Mouse (Mus musculus) right cerebral cortex, adult 2 months (tissue): ENCODE measurements around the gene Dock10.

Source experiments
- DNase-seq, 2 experiments: peaks; one replicate each; pipeline ENCODE4 v3.0.0; 2021 to 2022; ENCODE audit warnings: low spot score in 2 of 2

Gene Dock10

DNA sequence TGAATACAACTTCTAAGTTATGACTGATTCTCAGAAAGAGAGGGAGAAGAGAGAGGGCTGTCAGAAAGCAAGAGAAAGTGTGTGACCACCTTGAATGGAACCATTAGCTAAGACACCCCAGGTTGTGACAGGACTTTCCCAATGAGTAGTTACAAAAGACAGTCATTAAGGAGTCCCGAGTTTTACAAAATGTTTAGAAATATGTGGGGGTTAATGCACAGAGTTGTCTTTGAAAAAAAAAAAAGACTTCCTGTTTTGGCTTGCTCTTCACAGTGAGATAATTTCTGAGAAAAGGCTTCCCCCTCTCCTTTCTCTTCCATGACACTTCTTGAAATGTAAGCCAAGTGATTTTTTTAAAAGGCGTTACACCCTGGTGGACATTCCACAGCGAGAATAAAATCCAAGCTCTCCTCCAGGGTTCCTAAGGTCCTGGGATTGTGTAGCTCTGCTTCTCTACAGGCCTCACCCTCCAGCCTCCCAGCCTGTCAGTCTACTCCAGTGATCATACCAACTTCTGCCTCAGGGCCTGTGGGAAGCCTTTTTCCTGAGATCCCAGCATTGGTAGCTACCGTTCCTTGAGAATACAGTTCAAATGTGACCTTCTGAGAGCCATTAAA, 144.8 kb downstream of the Dock10 start:
- DNase-seq: no peak

GRCm38 (mm10) chr1:80607546-80607945, 150.8 kb downstream of the Dock10 start:
- no peak for DNase-seq

GRCm38 (mm10) chr1:80606131-80606754, 152.1 kb downstream of the Dock10 start:
- peak; percentile 61 to 63 for DNase-seq

DNA sequence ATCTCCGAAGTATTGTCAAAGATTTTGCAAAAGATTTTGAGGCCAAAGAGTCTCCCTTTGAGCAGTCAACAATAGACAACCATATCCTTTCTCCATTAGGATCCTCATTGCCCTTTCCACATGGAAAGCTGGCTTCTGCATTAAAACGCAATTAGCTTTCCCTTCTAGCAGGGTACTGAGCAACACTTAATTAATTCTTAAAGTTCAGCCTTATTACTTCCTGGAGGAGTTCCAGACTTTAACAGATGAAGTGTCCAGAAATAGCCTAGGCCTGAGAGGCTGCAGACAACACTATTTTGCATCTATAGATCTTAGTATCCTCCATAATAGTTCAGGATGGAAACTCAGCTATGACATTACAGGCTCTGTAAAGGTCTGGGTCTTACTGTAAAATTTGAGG, 154.0 kb downstream of the Dock10 start:
- no peak for DNase-seq

DNA sequence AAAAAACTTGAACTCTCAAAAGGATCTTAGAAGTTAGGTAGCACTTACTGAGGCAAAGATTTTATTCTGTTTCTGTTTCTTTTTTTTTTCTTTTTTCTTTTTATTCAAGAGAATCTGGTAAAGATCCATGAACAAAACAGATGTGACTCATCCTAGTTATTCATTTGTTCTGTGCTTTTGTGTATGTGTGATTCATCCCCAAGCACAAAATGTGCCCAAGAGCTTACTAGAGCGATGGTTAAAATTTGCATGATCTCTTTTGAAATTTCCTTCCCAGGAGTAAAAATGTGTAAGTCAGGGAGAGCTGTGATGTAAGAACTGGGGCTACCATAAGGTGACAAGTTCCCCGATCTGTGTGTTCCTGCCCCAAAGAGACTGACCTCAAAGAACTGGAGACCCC, 155.2 kb downstream of the Dock10 start:
- peak in 1 of 2 experiments; percentile 15 for DNase-seq

- DNase-seq: no peak
These were observed 175.0 kb downstream of the Dock10 start for GRCm38 (mm10) chr1:80583281-80583680.

GRCm38 (mm10) chr1:80582186-80582585, 176.1 kb downstream of the Dock10 start:
- no peak for DNase-seq

DNA sequence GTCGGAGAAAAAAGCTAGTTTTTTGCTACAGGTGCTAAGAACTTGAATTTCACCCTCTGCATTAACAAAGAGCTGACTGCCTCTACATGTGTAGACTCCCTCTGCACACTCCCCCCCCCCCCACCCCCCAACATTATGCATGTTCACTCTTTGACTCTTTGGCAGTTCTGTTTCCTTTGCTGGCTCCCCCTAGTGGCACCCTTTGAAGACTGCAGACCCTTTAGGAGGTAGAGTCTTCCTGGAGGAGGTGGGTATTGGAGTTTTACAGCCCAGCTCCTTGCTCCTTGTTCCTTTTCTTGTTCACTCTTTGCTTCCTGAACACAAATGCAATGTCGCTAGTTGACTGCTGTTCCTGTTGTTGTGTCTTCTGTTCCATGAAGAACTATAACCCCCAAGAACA, 181.4 kb downstream of the Dock10 start:
- no peak for DNase-seq

DNA sequence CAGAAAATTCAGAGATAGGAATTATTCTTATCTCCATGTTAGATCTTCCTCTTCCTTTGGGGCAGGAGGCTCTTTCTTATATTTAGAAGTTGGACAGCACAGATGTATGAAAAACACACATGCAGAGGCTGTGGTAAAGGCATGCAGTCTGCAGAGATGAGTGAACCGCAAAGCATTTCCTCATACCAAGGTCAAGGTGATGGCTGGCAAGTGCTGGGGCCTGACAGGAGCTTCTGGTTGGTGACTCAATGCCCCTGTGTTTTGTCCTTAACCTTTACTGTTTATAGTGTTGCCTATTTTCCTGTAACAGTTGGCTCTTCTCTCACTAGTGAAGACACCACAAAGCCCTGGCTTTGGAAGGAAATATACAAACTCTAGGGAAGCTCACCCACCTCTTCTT, 201.9 kb downstream of the Dock10 start:
- DNase-seq: no peak

DNA sequence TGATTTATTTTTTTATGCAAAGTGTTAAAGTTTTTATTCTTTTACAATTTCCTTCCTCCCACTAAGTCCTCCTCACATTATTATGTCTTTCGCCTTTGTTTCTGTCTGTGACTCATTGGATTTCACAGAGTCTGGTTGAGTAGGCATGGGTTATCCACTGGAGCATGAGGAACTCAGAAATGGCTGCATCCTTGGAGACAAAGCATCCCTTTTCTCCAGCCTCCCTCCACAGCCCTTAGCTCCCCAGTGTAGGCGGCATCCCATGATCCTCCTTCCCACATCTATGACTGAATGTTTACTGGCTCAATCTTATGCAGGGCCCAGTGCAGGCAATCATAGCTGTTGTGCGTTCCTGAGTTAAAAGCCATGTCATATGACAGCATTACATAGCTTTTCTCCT, 216.8 kb downstream of the Dock10 start:
- peak in 1 of 2 experiments; percentile 11 for DNase-seq

GRCm38 (mm10) chr1:80522197-80522596, 236.1 kb downstream of the Dock10 start:
- no peak for DNase-seq

DNA sequence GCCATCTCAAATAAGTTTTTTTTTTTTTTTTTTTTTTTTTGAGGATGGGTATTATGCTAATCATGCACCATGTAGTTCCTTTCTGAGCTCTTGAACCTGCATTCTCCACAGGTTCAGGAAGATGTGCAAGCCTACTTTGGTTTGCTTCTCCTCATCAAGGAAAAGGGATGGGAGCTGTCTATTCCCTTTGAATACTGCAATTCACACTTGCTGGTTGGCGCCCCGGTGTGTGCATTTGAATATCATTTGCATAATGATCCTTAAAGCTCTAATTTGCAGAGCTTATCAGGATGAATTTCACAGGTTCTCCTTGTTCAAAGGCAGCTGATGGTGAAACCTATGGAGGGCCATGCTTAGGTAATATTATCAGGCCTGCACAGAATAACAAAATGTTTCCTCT, 237.9 kb downstream of the Dock10 start:
- DNase-seq: no peak

GRCm38 (mm10) chr1:80519893-80520292, 238.4 kb downstream of the Dock10 start:
- DNase-seq: no peak

DNA sequence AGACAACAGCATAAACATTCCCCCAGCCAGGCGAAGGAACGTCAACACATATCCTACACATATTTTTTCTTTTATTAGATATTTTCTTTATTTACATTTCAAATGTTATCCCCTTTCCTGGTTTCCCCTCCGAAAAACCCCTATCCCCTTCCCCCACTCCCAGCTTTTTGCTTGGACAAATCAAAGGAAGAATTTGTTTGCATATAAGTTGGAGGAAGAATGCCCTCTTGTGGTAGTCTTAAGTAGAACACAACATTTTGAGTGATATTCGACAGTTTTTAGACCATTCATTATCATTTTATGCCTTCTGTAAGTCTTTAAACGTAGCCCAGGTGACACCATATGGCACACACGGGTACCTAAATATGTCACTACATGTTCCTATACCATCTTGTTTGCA, 242.5 kb downstream of the Dock10 start:
- no peak for DNase-seq

DNA sequence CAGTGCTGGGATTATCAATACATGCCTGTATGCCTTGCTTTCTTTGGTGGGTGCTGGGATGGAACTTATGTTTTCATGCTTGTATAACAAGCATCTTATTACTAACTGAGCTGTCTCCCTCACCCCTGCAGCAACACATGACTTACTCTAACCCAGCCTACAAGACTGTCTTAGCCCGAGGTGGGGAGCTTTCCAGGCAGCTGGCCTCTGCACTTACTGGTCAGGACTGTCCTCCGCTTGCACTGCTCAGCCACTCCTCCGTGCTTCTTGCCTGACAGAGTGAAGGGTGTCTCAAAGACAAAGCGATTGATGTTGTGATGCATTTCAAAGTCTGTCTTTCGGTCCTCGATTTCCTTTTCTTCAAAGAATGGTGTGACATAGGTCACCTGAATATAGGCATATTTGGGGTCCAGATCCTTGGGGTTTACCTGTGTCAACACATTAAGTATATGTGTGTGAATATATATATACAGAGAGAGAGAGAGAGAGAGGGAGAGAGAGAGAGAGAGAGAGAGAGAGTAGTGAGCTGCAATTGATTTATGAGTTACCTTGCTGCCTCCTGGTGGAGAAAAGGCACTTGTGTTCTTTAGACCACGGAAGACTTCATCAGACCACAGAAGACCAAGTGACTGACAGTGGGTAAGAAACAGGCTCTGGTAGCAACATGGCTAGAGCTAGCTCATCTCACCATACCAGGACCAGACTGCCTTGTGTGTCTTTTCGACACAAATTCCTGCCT, 245.9 kb downstream of the Dock10 start:
- peak in 1 of 2 experiments; percentile 23 for DNase-seq

GRCm38 (mm10) chr1:80504757-80505156, 253.6 kb downstream of the Dock10 start:
- DNase-seq: no peak

GRCm38 (mm10) chr1:80504081-80504480, 254.2 kb downstream of the Dock10 start:
- no peak for DNase-seq

- no peak for DNase-seq
These were observed 255.7 kb downstream of the Dock10 start for GRCm38 (mm10) chr1:80502456-80503165.

GRCm38 (mm10) chr1:80499264-80499663, 259.1 kb downstream of the Dock10 start:
- no peak for DNase-seq

- DNase-seq: no peak
These were observed 262.0 kb downstream of the Dock10 start for GRCm38 (mm10) chr1:80496360-80496759.

GRCm38 (mm10) chr1:80483419-80483818, 274.9 kb downstream of the Dock10 start:
- no peak for DNase-seq

GRCm38 (mm10) chr1:80474942-80475341, 283.4 kb downstream of the Dock10 start:
- DNase-seq: no peak
